Mouse (Mus musculus): ENCODE results near the gene Ppp1r10. TPM values are rescaled to one million over a fixed set of nuclear protein-coding genes. Genes with fewer than 3 reads are reported as not detected.

Gene Ppp1r10
- 19.4 and 27.5 TPM in 2 replicates for polyA plus RNA-seq (2015; fragmentation: Nextera tagmentation; extraction: Ambion mirVana)

GRCm38 (mm10) chr17:35916297-35917142 lies at the start of gene Ppp1r10, which contains the start of gene Mrps18b:
TSS of gene Ppp1r10 (plus strand) at chr17:35916434.
TSS of gene Mrps18b (minus strand) at chr17:35916389.
- H3K27me3 ChIP-seq: no peaks in the 10 kb centered on the region
- under 1% methylated on average over 83 of the region's 83 CpGs for WGBS (ENCODE audit: insufficient replicate concordance)
- no peaks in the 10 kb centered on the region for H3K9me3 ChIP-seq (replicated peaks)
- H3K36me3 ChIP-seq: peaks cover 57% of the 10 kb centered on the region
- peak within 1 kb of the TSS; percentile 92 for H3K4me3 ChIP-seq (replicated peaks)
- peak within 1 kb of the TSS; percentile 81 for H3K4me2 ChIP-seq
- H3K4me1 ChIP-seq (replicated peaks): peaks cover 61% of the 10 kb centered on the region
- peak within 1 kb of the TSS; percentile 97 for H3K27ac ChIP-seq
- ATAC-seq (ENCODE audit: low read depth) (peak; percentile 88), DNase-seq (peak; percentile 98)
- H3K9ac ChIP-seq: peak within 1 kb of the TSS; percentile 98

GRCm38 (mm10) chr17:35866911-35867890 lies 49.0 kb upstream of the Ppp1r10 start:
- Histone ChIP-seq H3K9ac (peak overlapping the region; percentile 69), H3K4me3 (replicated peaks) (peak overlapping the region; percentile 57), H3K36me3 (0 out of 2 replicates have a peak, but pooled peaks cover 3% of the 10 kb centered on the region), H3K4me2 (peak overlapping the region; percentile 86), H3K4me1 (replicated peaks) (peaks cover 68% of the 10 kb centered on the region), H3K9me3 (replicated peaks) (0 out of 2 replicates have a peak, but pooled peaks cover 3% of the 10 kb centered on the region), H3K27ac (peak overlapping the region; percentile 87), H3K27me3 (peaks cover 76% of the 10 kb centered on the region)
- 6% methylated on average over 26 of the region's 26 CpGs for WGBS (ENCODE audit: insufficient replicate concordance)
- ATAC-seq (ENCODE audit: low read depth) (no peak), DNase-seq (no peak)

GRCm38 (mm10) chr17:35868165-35868820 lies 47.9 kb upstream of the Ppp1r10 start:
- Histone ChIP-seq H3K27ac (peak overlapping the region; percentile 87), H3K4me3 (replicated peaks) (peak overlapping the region; percentile 57), H3K36me3 (0 out of 2 replicates have a peak, but pooled peaks cover 3% of the 10 kb centered on the region), H3K27me3 (peaks cover 73% of the 10 kb centered on the region), H3K4me2 (peak overlapping the region; percentile 86), H3K9me3 (replicated peaks) (0 out of 2 replicates have a peak, but pooled peaks cover 3% of the 10 kb centered on the region), H3K9ac (peak overlapping the region; percentile 69), H3K4me1 (replicated peaks) (peaks cover 76% of the 10 kb centered on the region)
- 19% methylated on average over 17 of the region's 17 CpGs for WGBS (ENCODE audit: insufficient replicate concordance)
- ATAC-seq (ENCODE audit: low read depth) (no peak), DNase-seq (no peak)

- H3K9me3 ChIP-seq (replicated peaks): 0 out of 2 replicates have a peak, but pooled peaks cover 3% of the 10 kb centered on the region
- H3K4me1 ChIP-seq (replicated peaks): peaks cover 81% of the 10 kb centered on the region
- peak overlapping the region; percentile 87 for H3K27ac ChIP-seq
- peaks cover 66% of the 10 kb centered on the region for H3K27me3 ChIP-seq
- no peak for ATAC-seq (ENCODE audit: low read depth)
- DNase-seq: no peak
- H3K9ac ChIP-seq: peak overlapping the region; percentile 69
- peak overlapping the region; percentile 57 for H3K4me3 ChIP-seq (replicated peaks)
- H3K4me2 ChIP-seq: peak overlapping the region; percentile 86
- 0 out of 2 replicates have a peak, but pooled peaks cover 3% of the 10 kb centered on the region for H3K36me3 ChIP-seq
- WGBS (ENCODE audit: insufficient replicate concordance): 2% methylated on average over 7 of the region's 7 CpGs
Measured at GRCm38 (mm10) chr17:35868961-35869345, 47.3 kb upstream of the Ppp1r10 start.

- Histone ChIP-seq H3K4me3 (replicated peaks) (peak overlapping the region; percentile 57), H3K9me3 (replicated peaks) (0 out of 2 replicates have a peak, but pooled peaks cover 3% of the 10 kb centered on the region), H3K36me3 (peaks cover 8% of the 10 kb centered on the region; the same call in 1 of the 2 replicates), H3K27ac (peak overlapping the region; percentile 87), H3K4me2 (peak overlapping the region; percentile 86), H3K4me1 (replicated peaks) (peaks cover 84% of the 10 kb centered on the region), H3K27me3 (peaks cover 61% of the 10 kb centered on the region), H3K9ac (peak overlapping the region; percentile 69)
- ATAC-seq (ENCODE audit: low read depth) (peak; percentile 34), DNase-seq (no peak)
- WGBS (ENCODE audit: insufficient replicate concordance): 5% methylated on average over 7 of the region's 7 CpGs
Measured at GRCm38 (mm10) chr17:35869346-35870067, 46.7 kb upstream of the Ppp1r10 start.

GRCm38 (mm10) chr17:35870151-35870883 lies 45.9 kb upstream of the Ppp1r10 start:
- H3K4me1 ChIP-seq (replicated peaks): peaks cover 81% of the 10 kb centered on the region
- peak overlapping the region; percentile 87 for H3K27ac ChIP-seq
- 20% methylated on average over 9 of the region's 9 CpGs for WGBS (ENCODE audit: insufficient replicate concordance)
- peak overlapping the region; percentile 86 for H3K4me2 ChIP-seq
- H3K4me3 ChIP-seq (replicated peaks): peak overlapping the region; percentile 57
- H3K9me3 ChIP-seq (replicated peaks): 0 out of 2 replicates have a peak, but pooled peaks cover 3% of the 10 kb centered on the region
- ATAC-seq (ENCODE audit: low read depth) (peak; percentile 22; the same call in 1 of the 2 replicates), DNase-seq (no peak)
- peaks cover 15% of the 10 kb centered on the region for H3K36me3 ChIP-seq
- no peak overlapping the region for H3K9ac ChIP-seq
- peaks cover 53% of the 10 kb centered on the region for H3K27me3 ChIP-seq

- Histone ChIP-seq H3K27me3 (peaks cover 45% of the 10 kb centered on the region), H3K27ac (peak overlapping the region; percentile 87), H3K9me3 (replicated peaks) (0 out of 2 replicates have a peak, but pooled peaks cover 3% of the 10 kb centered on the region), H3K4me1 (replicated peaks) (peaks cover 73% of the 10 kb centered on the region), H3K4me3 (replicated peaks) (peak overlapping the region; percentile 57), H3K9ac (no peak overlapping the region), H3K36me3 (peaks cover 15% of the 10 kb centered on the region), H3K4me2 (peak overlapping the region; percentile 86)
- DNase-seq (no peak), ATAC-seq (ENCODE audit: low read depth) (no peak)
- WGBS (ENCODE audit: insufficient replicate concordance): 33% methylated on average over 8 of the region's 8 CpGs
Measured at GRCm38 (mm10) chr17:35870884-35871696, 45.1 kb upstream of the Ppp1r10 start.

- H3K9me3 ChIP-seq (replicated peaks): 0 out of 2 replicates have a peak, but pooled peaks cover 3% of the 10 kb centered on the region
- H3K4me3 ChIP-seq (replicated peaks): no peak overlapping the region
- peaks cover 16% of the 10 kb centered on the region for H3K27me3 ChIP-seq
- H3K4me2 ChIP-seq: peak overlapping the region; percentile 10
- peaks cover 15% of the 10 kb centered on the region for H3K36me3 ChIP-seq
- WGBS (ENCODE audit: insufficient replicate concordance): 9% methylated on average over 21 of the region's 21 CpGs
- peak; percentile 58 for ATAC-seq (ENCODE audit: low read depth)
- DNase-seq: peak; percentile 79
- H3K4me1 ChIP-seq (replicated peaks): peaks cover 46% of the 10 kb centered on the region
- H3K9ac ChIP-seq: peak overlapping the region; percentile 39; the same call in 1 of the 2 replicates
- peak overlapping the region; percentile 35; the same call in 1 of the 2 replicates for H3K27ac ChIP-seq
Measured at GRCm38 (mm10) chr17:35873774-35874519, 42.3 kb upstream of the Ppp1r10 start.
